Mouse (Mus musculus) heart, postnatal 10 days (tissue): Measurements from ENCODE around the gene Itgb6. TPM values are rescaled to one million over a fixed set of nuclear protein-coding genes. Genes with fewer than 3 reads are reported as not detected.

Source experiments
- DNase-seq, 2 experiments: peaks; one replicate each; pipeline ENCODE4 v3.0.0; 2021
- intact Hi-C: fragments of 180-260 bp; cut with DNase I; formaldehyde crosslinking; loops from one replicate; pipeline ENCODE4 v1.15.1; 2025
- total RNA-seq, 2 experiments: library from RNA; stranded (reverse); gene quantifications; 2 replicates each; pipeline ENCODE4 v1.2.3; 2021

Itgb6 gene
- total RNA-seq, 2 experiments from 2014 or later, result 8.6 to 18.1 TPM

DNA sequence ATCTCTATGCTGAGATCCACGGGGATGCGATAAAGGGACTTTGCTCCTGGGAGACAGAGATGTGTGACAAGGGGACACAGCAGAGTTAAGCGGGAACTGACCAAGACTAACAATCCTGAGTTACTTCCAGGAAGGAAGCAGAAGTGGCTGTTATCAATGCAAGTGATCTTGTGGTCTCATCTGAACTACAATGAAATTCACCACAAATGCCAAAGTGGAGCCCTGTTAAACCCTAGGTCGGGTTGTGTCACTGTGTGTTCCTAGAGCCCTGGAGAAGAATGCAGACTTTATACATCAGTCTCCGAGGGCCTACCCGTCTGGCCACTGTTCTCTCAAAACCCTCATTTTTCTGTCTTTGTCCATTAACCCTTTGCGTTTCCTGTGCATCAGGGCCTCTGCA is 8.0 kb downstream of the Itgb6 start:
- no peak for DNase-seq
- intact Hi-C loops, result no loop called here

DNA sequence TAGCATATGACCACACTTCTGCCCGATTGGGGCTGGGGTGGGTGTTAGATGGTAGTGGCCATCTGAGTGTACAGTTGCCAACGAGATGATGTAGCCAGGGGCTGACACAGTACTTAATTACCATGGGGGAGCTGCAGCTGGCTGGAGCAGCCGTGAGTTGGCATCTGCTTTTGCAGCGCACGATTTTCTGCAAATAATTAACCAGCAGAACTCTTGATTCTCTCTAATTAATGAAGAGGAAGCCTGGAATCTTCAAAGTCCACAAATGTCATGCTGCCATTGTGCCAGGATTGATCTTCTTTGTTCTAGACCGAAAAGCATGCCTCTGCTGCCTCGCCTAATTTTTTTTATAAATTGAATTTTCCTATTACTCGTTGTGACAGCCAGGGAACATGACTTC is 8.6 kb downstream of the Itgb6 start:
- no peak for DNase-seq
- intact Hi-C loops, result no loop called here

DNA sequence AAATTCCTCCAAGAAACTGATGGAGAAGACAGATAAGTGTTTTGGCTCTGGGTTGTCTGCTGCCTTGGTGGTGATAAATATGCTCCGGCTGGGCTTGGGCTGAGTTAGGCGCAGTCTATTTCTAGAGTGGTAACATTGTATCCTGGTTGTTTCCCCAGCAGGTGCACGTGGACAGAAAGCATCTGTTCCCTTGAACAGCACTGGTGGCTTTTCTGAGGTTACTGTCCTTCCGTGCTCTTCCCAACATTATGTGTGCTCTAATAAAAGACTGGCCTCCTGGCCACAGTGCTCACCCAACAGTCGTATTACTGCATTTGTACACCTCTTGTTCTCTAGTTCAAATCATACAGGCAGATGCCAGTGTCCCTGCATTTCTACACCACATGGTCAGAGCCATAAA is 9.6 kb downstream of the Itgb6 start:
- DNase-seq, result no peak
- intact Hi-C loops, result no loop called here

DNA sequence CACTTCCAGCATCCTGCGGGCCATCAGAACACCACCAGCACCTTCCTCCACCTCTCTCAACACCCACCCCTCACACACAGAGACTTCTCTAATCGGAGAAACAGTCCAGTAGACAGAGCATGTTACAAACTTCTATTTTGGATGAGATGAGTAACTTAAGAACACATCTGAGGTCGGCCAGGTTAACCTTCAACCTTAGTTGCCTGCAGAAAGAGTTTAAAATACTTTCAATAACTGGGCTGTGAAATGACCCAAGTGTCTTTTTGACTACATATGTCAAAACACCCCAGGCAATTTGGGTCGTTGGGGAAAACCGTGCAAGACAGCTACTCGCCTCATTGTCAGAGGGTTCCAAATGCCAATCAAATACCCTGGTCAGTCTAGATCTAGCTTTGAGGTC is 10.0 kb downstream of the Itgb6 start:
- intact Hi-C loops, result no loop called here
- no peak for DNase-seq

DNA sequence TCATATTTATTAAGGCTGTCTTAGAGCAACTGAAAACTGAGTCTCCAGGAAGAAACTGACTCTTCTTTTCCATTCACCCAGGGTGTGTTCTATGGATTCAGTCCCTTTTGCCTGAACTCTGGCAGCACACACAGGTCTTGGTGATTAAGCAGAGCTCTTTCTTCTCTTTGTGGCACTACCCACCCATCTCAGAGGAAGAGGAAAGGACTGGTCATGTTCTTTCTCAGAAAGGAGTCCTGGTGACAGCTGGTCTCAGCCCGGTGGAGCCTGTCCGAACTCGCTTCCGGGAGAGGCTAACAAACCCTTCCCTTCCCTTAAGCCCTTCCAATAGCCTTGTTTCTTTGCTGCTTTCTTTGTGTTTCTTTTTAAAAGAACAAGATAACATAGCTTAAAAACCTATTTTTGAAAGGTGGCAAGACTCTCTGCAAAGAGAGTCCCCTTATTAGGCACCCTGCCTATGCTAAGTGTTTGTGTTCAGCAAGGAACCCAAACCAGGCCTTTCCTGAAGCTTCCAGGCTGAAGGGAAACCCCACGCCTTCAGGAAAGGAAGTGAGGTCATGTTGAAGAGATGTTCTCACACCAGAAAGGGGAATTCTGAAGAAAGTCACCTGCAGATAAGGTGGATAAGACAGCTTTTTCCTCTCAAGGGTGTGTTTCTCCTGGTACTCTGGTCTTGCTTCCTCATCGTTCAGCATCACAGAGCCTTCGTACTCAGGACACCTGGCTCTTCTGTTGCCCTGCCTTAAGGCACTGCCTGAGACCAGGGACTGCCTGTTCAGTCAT is 11.2 kb downstream of the Itgb6 start:
- DNase-seq, result no peak
- intact Hi-C loops, result no loop called here

DNA sequence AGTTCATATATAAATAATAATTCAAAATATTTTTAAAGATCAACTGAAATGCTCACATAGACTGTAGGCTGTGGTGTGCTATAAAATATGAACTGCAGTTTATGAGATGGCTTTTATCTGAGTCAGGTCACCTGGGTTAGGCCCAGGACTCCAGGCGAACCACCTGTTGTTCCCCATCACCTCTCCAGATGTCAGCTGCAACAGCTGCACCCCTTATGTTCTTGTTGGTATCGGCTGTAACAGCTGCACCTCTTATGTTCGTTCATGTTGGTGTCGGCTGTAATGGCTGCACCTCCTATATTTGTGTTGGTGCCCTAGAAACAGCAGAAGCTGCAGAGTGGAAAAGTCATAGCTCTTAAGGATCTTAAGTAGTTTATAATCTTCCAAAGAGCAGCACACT is 12.1 kb downstream of the Itgb6 start:
- no peak for DNase-seq
- intact Hi-C loops, result no loop called here

DNA sequence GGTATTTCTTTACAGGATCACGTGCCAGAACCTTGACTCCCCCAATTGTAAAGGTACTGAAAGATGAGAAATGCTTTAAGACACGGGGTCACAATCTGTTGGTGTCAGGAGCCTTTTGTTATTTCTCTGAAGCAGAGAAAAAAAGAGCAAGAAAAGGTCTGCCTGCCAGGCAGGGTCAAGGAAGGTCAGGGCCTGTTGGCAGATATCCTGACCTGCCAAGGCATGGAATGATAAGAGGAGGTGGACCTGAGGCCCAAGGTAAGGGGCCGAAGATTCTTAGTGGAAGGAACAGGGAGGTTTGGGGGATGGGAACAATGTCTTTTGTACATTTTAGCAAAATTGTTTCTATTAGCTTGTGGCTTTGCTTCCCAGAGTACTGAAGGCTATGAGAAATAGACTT is 13.8 kb downstream of the Itgb6 start:
- intact Hi-C loops, result no loop called here
- DNase-seq, result no peak

DNA sequence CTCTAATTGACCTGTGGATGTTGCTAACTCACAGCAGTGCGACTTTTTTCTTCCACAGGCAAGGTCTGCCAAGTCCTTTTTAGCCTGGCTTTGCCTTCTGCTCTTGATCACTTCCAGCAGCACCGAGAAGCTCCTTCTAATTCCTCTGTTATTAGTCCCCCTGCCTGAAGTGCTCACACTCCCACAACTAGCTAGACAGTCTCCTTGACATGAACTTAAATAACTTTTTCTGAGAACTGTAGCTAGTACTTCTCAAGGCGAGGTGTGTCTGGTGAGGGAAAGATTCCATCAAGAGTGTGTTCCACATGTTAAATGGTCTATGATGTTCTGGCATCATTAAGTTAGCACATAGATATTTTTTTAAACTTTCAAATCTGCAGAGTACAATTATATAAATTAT is 15.6 kb downstream of the Itgb6 start:
- intact Hi-C loops, result no loop called here
- DNase-seq, result no peak

DNA sequence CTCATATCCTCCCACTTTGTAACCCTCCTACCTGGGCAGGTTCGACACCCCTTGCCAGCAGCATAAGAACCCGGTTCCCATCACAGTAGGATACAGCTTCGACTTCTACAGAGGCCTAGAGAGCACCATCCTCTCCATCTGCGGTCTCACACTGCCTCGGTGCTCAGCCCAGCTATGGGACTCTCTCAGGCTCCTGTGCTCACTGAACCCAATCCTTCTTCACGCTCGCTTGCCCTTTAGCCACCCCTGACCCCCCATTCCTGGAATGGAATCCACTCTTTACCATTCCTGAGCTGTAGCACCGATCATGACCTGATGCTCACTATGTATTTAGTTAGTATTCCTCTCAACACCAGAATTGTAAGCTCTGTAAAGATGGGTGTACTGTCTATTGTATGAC is 17.0 kb downstream of the Itgb6 start:
- DNase-seq, result no peak
- intact Hi-C loops, result no loop called here

DNA sequence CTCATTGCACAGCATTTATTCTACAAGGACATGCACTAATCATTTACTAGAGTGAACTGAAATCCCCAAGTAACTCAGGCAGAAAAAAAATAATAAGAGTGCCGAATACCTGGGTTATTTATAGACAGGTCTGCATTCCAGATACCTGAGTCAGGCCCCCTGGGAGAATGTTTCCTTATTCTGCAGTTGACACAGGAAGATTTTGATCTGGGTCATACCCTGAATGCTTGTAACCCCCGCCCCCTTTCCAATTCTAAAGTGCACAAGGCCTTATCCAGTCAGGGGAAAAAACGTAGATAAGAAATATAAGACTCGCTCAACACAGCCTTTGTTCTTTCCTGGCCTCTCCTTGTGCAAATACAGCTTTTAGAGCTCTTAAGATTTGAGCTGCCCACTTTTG is 19.1 kb downstream of the Itgb6 start:
- intact Hi-C loops, result no loop called here
- peak in 1 of 2 experiments; percentile 42 for DNase-seq

DNA sequence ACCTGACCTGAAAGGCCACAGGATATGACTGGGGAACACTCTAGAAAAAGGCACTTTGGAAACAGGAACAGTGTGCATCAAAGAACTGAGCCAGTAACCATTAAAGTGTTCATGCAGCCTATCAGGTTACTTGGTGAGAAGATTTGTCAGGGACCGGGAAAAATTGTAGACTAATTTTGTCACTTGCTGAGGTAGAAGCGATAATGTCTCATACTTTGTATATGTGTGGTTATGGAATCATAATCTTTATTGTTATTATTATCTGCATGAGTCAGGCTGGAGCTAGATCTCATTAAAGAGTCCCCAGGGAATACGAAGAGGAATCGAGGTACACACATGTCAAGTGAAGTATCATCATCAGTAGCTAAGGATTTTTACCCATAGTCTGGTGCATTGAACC is 21.5 kb downstream of the Itgb6 start:
- intact Hi-C loops, result no loop called here

DNA sequence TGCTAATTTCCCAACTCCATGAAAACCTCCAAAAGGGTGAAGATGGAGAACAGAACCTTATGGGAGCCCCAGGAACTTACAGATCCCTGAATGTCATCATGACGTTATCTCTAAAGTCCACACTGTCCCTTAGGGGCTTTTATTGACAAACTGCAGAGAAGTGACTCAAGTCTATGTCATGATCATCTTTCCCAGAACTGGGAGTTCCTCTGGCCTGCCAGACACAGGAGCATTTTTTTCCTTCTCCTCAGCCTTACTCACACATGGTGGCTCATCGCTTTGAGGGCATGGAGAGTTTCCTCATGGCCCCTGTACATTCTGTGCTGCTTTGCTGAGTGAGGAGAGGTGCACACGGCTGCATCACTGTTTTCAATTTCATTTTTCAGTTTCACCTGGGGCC is 22.4 kb downstream of the Itgb6 start:
- DNase-seq, result no peak
- intact Hi-C loops, result no loop called here

More for the DNA sequence above, 21.5 kb downstream of the Itgb6 start:
- no peak for DNase-seq

DNA sequence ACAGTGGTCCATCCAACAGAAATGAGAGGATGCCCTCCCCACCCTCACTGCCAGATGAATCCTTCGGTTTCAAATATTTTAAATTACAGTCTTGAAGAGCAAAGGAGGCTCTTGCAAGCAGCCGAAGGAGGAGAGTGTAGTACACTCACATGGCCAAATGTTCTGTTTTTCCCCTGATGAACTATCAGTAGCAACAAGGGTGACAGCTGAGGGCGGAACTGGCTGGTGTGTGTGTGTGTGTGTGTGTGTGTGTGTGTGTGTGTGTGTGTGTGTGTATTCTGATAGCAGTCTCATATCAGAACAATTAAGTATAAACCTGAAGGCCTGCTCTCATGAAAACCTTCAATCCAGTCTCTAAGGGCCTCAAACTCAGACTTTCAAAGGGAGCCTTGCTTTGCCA is 22.9 kb downstream of the Itgb6 start:
- intact Hi-C loops, result no loop called here
- no peak for DNase-seq

DNA sequence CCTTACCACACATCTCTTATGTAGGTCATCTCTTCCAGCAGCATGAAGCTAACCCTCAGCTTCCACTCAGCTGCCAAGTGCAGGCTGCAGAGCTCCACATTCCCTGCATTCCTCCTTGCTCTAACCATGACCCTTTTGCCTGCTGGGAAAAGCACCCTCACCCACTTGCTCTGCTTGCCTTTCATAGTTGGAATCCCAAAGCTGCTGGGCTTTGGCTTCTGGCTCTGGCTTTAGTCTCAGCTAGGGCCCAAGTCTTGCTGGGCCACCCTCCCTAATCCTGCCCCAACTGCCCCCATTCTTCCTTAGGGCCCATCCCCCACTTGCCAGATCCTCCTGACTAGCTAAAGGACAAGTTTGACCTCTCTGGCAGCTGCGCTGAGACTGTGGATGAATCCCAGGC is 24.3 kb downstream of the Itgb6 start:
- peak; percentile 72 to 79 for DNase-seq

DNA sequence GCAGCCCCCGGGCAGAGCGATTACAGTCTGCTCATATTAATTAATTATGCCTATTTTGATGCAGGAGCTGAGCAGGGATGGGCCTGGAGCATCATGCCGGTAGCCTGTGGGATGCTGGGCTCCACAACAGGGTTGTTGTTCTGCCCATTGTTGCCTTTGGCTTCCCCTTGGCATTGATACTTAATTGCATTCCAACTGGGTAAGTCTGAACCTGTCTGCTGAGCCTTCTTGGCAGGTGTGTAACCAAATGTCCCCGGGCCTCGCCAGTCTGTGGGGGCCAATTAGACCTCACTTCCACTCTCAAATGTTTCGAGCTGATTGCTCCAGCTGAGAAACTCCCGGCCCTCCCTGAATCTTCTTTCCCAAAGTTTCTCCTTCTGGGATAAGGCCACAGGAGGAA is 24.9 kb downstream of the Itgb6 start:
- no peak for DNase-seq
- intact Hi-C loops, result no loop called here

More for the DNA sequence above, 24.3 kb downstream of the Itgb6 start:
- intact Hi-C loops, result no loop called here

DNA sequence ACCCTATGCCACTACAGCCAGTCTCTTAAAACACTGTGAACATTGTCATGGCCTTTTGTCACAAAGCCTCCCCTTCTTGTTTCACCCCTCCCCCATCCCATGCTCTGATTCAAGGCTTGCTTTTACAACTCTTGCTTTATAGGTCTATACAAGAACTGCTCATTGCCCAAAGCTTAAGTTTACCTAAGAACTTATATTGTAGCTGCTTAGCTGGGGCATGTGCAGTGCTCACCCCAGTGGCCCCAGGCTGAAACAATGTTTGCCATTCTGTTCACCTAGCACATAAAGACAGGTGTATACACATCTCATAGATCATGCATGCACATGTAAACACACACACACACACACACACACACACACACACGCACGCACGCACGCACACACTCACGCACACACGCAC is 25.9 kb downstream of the Itgb6 start:
- intact Hi-C loops, result no loop called here
- DNase-seq, result no peak

DNA sequence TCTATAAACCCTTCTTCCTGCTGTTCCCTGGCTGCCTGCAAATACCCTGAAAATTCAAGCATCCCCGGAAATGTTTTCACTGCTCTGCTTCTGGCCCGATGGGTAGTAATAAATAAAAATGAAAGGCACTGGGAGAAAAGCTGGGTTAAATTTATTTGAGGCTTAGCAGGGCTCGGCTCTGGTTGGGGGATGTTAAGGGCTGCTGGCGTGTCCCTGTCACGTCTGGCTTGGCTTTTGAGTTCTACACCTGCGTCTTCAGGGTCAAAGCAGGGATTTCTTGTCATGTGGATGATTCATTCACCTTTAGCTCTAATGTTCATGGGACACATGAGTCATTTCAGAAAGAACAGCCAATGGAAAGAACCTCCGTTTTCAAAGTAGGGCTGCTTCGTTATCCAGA is 26.7 kb downstream of the Itgb6 start:
- intact Hi-C loops, result no loop called here
- no peak for DNase-seq

DNA sequence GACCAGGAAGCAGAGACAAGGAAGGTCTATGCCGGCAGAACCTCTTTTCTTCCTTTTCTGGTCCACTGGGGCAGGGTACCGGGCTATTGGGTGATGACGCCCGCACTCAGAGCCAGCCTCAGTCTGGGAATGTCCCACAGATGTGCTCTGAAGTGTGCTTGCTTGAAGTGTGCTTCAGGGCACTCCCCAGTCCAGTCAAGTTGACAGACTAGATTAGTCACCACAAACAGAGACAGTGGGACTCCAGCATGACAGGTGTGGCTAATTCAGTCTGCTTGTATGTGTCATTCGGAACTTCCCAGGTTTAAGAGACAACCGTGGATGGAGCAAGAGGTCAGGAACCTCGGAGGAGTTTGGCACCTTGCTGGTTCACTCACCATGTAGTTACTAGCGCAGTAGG is 27.9 kb downstream of the Itgb6 start:
- intact Hi-C loops, result no loop called here
- no peak for DNase-seq

DNA sequence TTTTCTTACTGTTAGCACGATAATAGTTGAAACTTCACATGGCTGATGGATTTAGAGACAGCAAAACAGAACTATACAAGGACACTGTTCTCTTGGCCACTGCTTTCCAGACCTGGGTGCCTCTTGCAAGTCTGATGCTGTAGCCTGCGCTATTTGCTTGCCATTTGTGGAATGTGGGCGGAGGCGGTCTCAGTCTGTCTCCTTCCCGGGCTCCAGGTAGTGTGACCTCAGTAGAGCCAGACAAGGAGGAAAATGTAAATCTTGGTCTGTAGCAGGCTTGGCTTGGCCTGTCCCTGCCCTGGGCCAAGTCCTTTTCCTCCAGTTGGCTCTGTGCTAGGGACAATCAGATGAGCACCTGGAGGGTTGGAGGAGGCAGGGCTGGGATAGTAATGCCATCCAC is 30.2 kb downstream of the Itgb6 start:
- DNase-seq, result no peak
- intact Hi-C loops, result no loop called here

DNA sequence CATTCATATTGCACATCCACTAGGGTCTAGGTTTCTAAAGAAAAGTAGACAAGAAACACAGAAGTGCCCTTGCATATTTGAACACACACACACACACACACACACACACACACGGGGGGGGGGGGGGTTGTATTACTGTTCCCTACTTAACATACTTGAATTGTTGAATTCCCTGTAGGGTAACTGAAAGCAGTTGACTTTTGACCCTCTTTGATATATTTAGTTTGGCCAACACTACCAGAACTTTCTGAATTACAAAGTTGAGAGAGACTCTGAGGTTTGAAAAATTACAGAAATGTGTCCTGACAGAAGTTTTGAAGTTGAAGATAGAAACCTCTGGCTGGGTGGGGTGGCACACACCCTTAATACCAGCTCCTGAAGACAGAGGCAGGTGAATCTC is 32.2 kb downstream of the Itgb6 start:
- intact Hi-C loops, result no loop called here
- no peak for DNase-seq

DNA sequence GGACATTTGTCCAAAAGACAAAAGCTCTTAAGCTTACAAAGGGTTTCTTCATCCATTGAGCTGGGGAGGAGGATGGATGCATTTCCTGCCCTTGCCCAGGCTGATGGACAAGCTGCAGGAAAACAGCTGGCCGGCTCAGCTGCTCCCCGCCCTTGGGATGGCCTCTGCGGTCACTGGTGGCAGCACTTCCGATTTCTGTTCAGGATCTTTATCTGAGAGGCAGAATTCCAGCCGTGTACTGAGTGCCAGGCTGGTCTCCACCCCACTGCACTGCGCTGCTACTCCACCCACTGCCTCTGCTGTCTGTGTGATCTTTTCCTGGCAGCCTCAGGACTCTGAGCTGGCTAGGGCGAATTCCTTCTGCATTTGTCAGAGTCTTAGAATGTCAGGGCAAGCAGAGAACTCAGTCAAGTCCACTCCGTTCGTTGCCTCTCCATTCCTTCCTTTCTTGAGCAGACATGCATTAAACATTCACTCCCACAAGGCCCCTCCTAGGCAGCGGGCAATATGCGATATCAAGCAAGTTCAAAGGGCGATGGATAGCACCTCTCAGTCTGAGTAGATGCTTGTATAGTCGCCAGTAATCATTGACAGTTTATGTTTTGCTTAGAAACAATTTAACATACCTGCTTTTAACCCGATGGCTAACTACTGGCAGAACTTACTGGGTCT is 33.4 kb downstream of the Itgb6 start:
- DNase-seq, result peak; percentile 82 to 83
- intact Hi-C loops, result no loop called here

DNA sequence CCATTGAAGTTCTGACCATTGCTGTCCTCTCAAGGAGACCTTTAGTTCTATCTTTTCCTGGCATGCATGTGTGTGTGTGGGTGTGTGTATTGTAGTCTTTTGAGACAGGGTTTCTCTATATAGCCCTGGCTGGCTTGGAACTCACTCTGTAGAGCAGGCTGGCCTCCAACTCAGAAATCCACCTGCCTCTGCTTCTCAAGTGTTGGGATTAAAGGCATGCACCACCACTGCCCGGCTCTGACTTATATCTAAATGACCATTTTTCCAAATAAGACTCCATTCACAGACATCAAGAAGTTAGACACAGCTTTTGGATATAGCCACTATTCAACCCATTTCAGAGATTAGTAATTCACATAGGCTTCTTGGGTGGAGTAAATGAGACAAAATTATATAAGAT is 34.3 kb downstream of the Itgb6 start:
- intact Hi-C loops, result no loop called here
- DNase-seq, result no peak

DNA sequence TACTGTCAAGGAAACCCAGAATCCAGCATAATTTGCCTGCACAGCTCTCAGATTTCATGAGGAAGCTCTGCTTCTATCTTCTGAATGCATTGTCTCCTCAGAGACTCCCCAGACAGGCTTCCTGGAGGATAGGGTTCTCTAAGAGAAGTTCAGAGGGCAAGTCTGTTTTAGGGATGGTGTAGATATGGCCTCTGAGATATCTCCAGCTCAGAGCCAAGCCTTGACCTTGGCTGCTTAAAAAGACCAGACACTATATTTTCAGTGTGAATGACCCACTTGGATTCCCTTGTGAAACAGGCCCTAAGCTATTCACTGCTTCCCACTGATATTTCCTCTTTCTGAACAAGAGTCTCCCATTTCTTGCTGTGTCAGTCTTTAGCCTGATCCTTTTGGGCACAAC is 36.5 kb downstream of the Itgb6 start:
- DNase-seq, result no peak
- intact Hi-C loops, result no loop called here
